Mouse (Mus musculus) spleen, embryonic (tissue): Measurements from ENCODE around the gene Dlx6.

Experiments
- CTCF ChIA-PET: fragments of 350-600 bp; sonication (Branson Sonifier 250); formaldehyde crosslinking; loops from one replicate; lab custom pipeline; 2022; lab: Charles Lee

The Dlx6 gene

GRCm38 (mm10) chr6:6876731-6877130 is 13.6 kb downstream of the Dlx6 start:
- CTCF ChIA-PET, result no interaction called here

- CTCF ChIA-PET, result no interaction called here
Measured at GRCm38 (mm10) chr6:6877346-6877910, 14.3 kb downstream of the Dlx6 start.

GRCm38 (mm10) chr6:6877981-6878840 is 15.1 kb downstream of the Dlx6 start:
- CTCF ChIA-PET, result interaction anchor here (0.7 kb wide), 1 partner anchor 25 kb away, joined by 6 read pairs; no protein-coding TSS in a partner anchor

GRCm38 (mm10) chr6:6878841-6879291 is 15.7 kb downstream of the Dlx6 start:
- CTCF ChIA-PET, result interaction anchor here (0.7 kb wide), 1 partner anchor 25 kb away, joined by 6 read pairs; no protein-coding TSS in a partner anchor

GRCm38 (mm10) chr6:6879371-6880325 is 16.5 kb downstream of the Dlx6 start:
- CTCF ChIA-PET, result interaction anchor here (0.7 kb wide), 1 partner anchor 24 kb away, joined by 6 read pairs; no protein-coding TSS in a partner anchor

GRCm38 (mm10) chr6:6880361-6881114 is 17.4 kb downstream of the Dlx6 start:
- CTCF ChIA-PET, result no interaction called here

GRCm38 (mm10) chr6:6881115-6881637 is 18.0 kb downstream of the Dlx6 start:
- CTCF ChIA-PET, result no interaction called here

GRCm38 (mm10) chr6:6881638-6882190 is 18.6 kb downstream of the Dlx6 start, which contains the start of gene Dlx5:
TSS of gene Dlx5 (minus strand) at chr6:6882085.
- CTCF ChIA-PET, result interaction anchor here (0.6 kb wide), 1 partner anchor 15 kb away, joined by 3 read pairs; no protein-coding TSS in a partner anchor

GRCm38 (mm10) chr6:6882266-6882797 is 19.2 kb downstream of the Dlx6 start:
- CTCF ChIA-PET, result interaction anchor here (0.6 kb wide), 1 partner anchor 14 kb away, joined by 3 read pairs; no protein-coding TSS in a partner anchor

GRCm38 (mm10) chr6:6884897-6885296 is 21.8 kb downstream of the Dlx6 start:
- CTCF ChIA-PET, result no interaction called here

GRCm38 (mm10) chr6:6886225-6886624 is 23.1 kb downstream of the Dlx6 start:
- CTCF ChIA-PET, result no interaction called here

GRCm38 (mm10) chr6:6890047-6890446 is 26.9 kb downstream of the Dlx6 start:
- CTCF ChIA-PET, result no interaction called here

- CTCF ChIA-PET, result no interaction called here
Measured at GRCm38 (mm10) chr6:6909586-6909985, 46.5 kb downstream of the Dlx6 start.

- CTCF ChIA-PET, result no interaction called here
Measured at GRCm38 (mm10) chr6:6914304-6914703, 51.2 kb downstream of the Dlx6 start.

- CTCF ChIA-PET, result no interaction called here
Measured at GRCm38 (mm10) chr6:6914849-6915525, 51.9 kb downstream of the Dlx6 start.

GRCm38 (mm10) chr6:6915526-6915915 is 52.4 kb downstream of the Dlx6 start:
- CTCF ChIA-PET, result no interaction called here

GRCm38 (mm10) chr6:6917334-6917733 is 54.2 kb downstream of the Dlx6 start:
- CTCF ChIA-PET, result no interaction called here
